Mouse (Mus musculus): ENCODE results near the gene March6.

GRCm38 (mm10) chr15:31534421-31535258 is 3.8 kb upstream of the March6 start:
- TF ChIP-seq CTCF (IDR thresholded peaks at IDR 0.05; ENCODE audit: low read depth) (no peak), EP300 (IDR thresholded peaks at IDR 0.05; ENCODE audit: low read depth) (no peak)
